Mouse (Mus musculus) limb, embryonic 14.5 days (tissue): ENCODE measurements around the gene Abhd11. TPM values are rescaled to one million over a fixed set of nuclear protein-coding genes. Genes with fewer than 3 reads are reported as not detected.

ENCODE experiments used
- ATAC-seq: fragments of 200-750 bp; cut with Nextera tagmentation; 2 replicates; pipeline ENCODE4 v1.8.0; 2017; ENCODE audit warnings: low read depth, moderate number of reproducible peaks, moderate TSS enrichment; ENCODE audit not compliant: low FRiP score
- DNase-seq: peaks from one replicate; pipeline ENCODE4 v3.0.0-alpha.2; 2015; ENCODE audit warnings: low spot score
- H3K27ac ChIP-seq: fragments of 300-500 bp; sonication (generic); replicated peaks from 2 replicates; pipeline ENCODE4 v1.5.1; 2014; ENCODE audit warnings: low read depth, mild to moderate bottlenecking, low read length, moderate library complexity, mixed read lengths
- H3K27me3 ChIP-seq: fragments of 300-500 bp; sonication (generic); 2 replicates; pipeline ENCODE4 v1.6.1; 2014; ENCODE audit warnings: low read length, mixed read lengths; ENCODE audit not compliant: control insufficient read depth, insufficient read depth
- H3K36me3 ChIP-seq: fragments of 300-500 bp; sonication (generic); 2 replicates; pipeline ENCODE4 v1.6.1; 2014; ENCODE audit warnings: mild to moderate bottlenecking, low read length, moderate library complexity, mixed read lengths; ENCODE audit not compliant: control insufficient read depth, insufficient read depth
- H3K4me1 ChIP-seq: fragments of 300-500 bp; sonication (generic); 2 replicates; pipeline ENCODE4 v1.6.1; 2014; ENCODE audit warnings: antibody characterized with exemption, low read length, mixed read lengths; ENCODE audit not compliant: control insufficient read depth, insufficient read depth
- H3K4me2 ChIP-seq: fragments of 300-500 bp; sonication (generic); replicated peaks from 2 replicates; pipeline ENCODE4 v1.6.1; 2014; ENCODE audit warnings: low read depth, mild to moderate bottlenecking, low read length, moderate library complexity; ENCODE audit not compliant: severe bottlenecking
- H3K4me3 ChIP-seq: fragments of 300-500 bp; sonication (generic); replicated peaks from 2 replicates; pipeline ENCODE4 v1.5.1; 2014; ENCODE audit warnings: low read length
- H3K9ac ChIP-seq: fragments of 300-500 bp; sonication (generic); 2 replicates; pipeline ENCODE4 v1.6.1; 2014; ENCODE audit warnings: mild to moderate bottlenecking, low read depth, low read length, moderate library complexity; ENCODE audit not compliant: severe bottlenecking
- H3K9me3 ChIP-seq: fragments of 300-500 bp; sonication (generic); 2 replicates; pipeline ENCODE4 v1.6.1; 2016; ENCODE audit warnings: low read length; ENCODE audit not compliant: control insufficient read depth
- POLR2A ChIP-seq: fragments of 200-500 bp; IDR thresholded peaks from 2 replicates; pipeline ENCODE4 v1.8.0; 2012; ENCODE audit warnings: inconsistent platforms, mild to moderate bottlenecking, moderate library complexity, borderline replicate concordance; ENCODE audit not compliant: insufficient read depth, insufficient read length; ENCODE audit errors: extremely low read depth
- WGBS: fragments of 180-500 bp; shearing (Covaris S2); extraction: QIAGEN DNeasy Blood & Tissue Kit; methylation state at CpG from one replicate; pipeline ENCODE4 v1.1.7; 2014; 5-methylcytosine and 5-hydroxymethylcytosine counted together
- polyA plus RNA-seq, 2 experiments: library from polyadenylated mRNA; depleted of rRNA in 1 of 2; stranded (reverse) in 1 of 2; unstranded in 1 of 2; fragments of >200 nt; fragmentation: Nextera tagmentation in 1 of 2; extraction: Ambion mirVana in 1 of 2; gene quantifications; 2 replicates each; pipeline versions ENCODE4 v1.2.1 to v1.2.3; 2012 to 2014

The Abhd11 gene
- polyA plus RNA-seq, 2 experiments, result 67.4 to 83.2 TPM

DNA sequence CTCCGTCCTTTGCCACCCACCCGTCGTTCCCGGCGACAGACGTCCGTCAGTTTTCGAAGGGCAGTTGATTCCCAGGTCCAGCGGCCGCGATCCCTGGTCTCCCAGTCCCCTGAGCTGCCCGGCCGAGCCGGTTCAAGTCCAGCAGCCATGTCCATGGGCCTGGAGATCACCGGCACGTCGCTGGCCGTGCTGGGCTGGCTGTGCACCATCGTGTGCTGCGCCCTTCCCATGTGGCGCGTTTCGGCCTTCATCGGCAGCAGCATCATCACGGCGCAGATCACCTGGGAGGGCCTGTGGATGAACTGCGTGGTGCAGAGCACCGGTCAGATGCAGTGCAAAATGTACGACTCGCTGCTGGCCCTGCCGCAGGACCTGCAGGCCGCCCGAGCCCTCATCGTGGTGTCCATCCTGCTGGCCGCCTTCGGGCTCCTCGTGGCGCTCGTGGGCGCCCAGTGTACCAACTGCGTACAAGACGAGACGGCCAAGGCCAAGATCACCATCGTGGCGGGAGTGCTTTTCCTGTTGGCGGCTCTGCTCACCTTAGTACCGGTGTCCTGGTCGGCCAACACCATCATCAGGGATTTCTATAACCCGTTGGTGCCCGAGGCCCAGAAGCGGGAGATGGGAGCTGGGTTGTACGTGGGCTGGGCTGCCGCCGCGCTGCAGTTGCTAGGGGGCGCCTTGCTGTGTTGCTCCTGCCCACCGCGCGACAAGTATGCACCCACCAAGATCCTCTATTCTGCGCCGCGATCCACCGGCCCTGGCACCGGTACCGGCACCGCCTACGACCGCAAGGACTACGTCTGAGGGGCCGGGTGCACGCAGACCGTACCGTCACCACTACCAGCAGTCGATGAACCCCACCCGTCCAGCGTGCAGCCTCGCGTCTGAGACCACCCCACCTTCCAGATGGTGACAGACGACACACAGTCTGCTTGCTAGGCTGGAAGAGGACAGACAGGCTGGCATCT lies 22.4 kb upstream of the Abhd11 start:
- peaks cover 37% of the 10 kb centered on the region for H3K27me3 ChIP-seq
- no peaks in the 10 kb centered on the region for H3K36me3 ChIP-seq
- WGBS, result 3% methylated on average over 73 of the region's 79 CpGs
- ATAC-seq, result no peak
- no peak overlapping the region for H3K9ac ChIP-seq
- no peak for DNase-seq
- no peaks in the 10 kb centered on the region for H3K9me3 ChIP-seq
- peak overlapping the region; percentile 42 for H3K4me2 ChIP-seq
- H3K4me1 ChIP-seq, result peaks cover 14% of the 10 kb centered on the region
- no peak overlapping the region for H3K27ac ChIP-seq
- TF ChIP-seq POLR2A, result no peak
- H3K4me3 ChIP-seq, result peak overlapping the region; percentile 27

DNA sequence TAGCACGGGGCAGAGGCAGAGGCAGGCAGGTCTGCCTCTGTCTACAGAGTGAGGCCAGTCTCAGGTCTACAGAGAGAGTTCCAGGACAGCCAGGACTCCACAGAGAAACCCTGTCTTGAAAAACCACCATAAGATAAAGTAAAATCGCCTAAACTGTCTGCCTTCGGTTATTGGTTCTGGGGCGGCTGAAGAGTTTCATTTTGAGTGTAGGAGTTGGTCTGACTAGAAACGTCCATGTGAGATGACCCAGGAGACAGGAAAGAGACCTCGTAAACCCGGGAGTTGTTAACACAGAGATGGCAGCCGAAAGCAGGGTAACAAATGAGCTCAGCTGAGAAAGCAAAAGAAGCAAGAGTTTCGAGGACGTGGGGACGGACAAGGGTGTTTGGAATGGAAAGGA lies 19.8 kb upstream of the Abhd11 start:
- no peak for TF ChIP-seq POLR2A
- no peak overlapping the region for H3K4me3 ChIP-seq
- H3K27ac ChIP-seq, result no peak overlapping the region
- 49% methylated on average over 11 of the region's 11 CpGs for WGBS
- H3K9ac ChIP-seq, result no peak overlapping the region
- no peaks in the 10 kb centered on the region for H3K9me3 ChIP-seq
- peaks cover 14% of the 10 kb centered on the region for H3K4me1 ChIP-seq
- DNase-seq (no peak), ATAC-seq (no peak)
- no peak overlapping the region for H3K4me2 ChIP-seq
- H3K36me3 ChIP-seq, result no peaks in the 10 kb centered on the region
- peaks cover 37% of the 10 kb centered on the region for H3K27me3 ChIP-seq

DNA sequence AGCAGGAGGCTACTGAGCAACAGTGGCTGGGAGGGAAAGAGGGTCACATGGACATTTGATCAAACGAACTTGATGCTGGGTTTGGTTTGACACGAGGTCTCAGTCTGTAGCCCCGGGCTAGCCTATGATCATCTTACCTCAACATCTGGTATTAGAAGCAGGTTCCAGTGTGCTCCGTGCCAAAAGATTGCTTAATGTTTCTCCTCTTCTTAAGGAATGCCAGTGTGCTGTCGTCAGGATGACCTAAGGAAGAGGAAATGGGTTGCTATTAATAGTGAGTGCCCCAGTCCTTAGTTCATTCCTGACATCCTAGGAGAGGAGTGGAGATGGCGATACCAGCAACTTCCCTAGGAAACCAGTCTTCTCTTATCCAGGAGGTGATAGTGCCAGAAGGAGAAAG lies 19.2 kb upstream of the Abhd11 start:
- H3K9me3 ChIP-seq, result no peaks in the 10 kb centered on the region
- no peaks in the 10 kb centered on the region for H3K36me3 ChIP-seq
- no peak overlapping the region for H3K27ac ChIP-seq
- H3K4me2 ChIP-seq, result no peak overlapping the region
- DNase-seq, result no peak
- H3K9ac ChIP-seq, result no peak overlapping the region
- H3K4me3 ChIP-seq, result no peak overlapping the region
- WGBS, result 42% methylated on average over 6 of the region's 6 CpGs
- ATAC-seq, result no peak
- peaks cover 14% of the 10 kb centered on the region for H3K4me1 ChIP-seq
- peaks cover 34% of the 10 kb centered on the region for H3K27me3 ChIP-seq
- no peak for TF ChIP-seq POLR2A

DNA sequence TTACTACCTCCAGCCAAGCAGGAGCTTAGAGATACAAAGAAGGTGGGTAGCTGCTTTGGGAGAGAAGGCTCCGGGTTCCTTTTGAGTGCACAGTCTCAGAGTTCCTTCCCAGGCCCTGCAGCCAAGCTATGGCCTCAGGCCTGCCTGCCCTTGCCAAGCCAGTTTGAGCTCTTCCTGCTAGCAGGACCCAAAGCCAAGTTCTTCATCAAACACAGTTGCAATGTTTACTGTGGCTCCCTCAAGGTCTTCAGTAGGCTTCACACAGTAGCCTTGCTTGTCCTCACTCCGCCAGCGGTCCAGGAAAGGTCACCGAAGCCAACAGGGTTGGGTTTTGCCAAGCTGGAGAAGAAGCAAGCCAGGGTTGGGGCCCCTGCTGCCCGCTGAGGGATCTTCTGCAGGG lies 16.4 kb upstream of the Abhd11 start:
- peaks cover under 1% of the 10 kb centered on the region; the same call in 1 of the 2 replicates for H3K4me1 ChIP-seq
- H3K27ac ChIP-seq, result no peak overlapping the region
- no peak overlapping the region for H3K9ac ChIP-seq
- DNase-seq, result no peak
- 77% methylated on average over 5 of the region's 5 CpGs for WGBS
- H3K4me3 ChIP-seq, result no peak overlapping the region
- no peaks in the 10 kb centered on the region for H3K36me3 ChIP-seq
- no peak for ATAC-seq
- peaks cover 6% of the 10 kb centered on the region for H3K27me3 ChIP-seq
- H3K9me3 ChIP-seq, result no peaks in the 10 kb centered on the region
- no peak for TF ChIP-seq POLR2A
- H3K4me2 ChIP-seq, result no peak overlapping the region

DNA sequence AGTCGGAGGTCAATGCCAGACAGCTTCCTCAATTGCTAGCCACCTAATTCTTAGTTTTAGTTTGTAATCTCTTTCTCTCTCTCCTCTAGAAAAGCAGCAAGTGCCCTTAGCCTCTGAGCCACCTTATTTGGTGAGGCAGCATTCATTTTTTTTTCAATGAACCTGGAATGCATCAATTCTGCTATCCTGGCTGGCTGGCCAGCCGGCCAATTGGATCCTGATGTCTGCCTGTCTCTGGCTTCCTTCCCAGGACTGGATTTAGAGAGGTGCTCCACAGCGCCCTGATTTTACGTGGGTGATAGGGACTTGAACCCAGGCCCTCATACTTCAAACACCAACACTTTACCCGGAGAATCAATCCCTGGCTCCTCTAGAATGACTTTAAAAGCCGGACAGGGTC lies 10.6 kb upstream of the Abhd11 start:
- H3K27ac ChIP-seq, result 0 out of 2 replicates have a peak overlapping the region, but pooled peaks have one; percentile 43
- no peaks in the 10 kb centered on the region for H3K27me3 ChIP-seq
- H3K4me3 ChIP-seq, result no peak overlapping the region
- no peak overlapping the region for H3K9ac ChIP-seq
- 54% methylated on average over 6 of the region's 6 CpGs for WGBS
- H3K4me2 ChIP-seq, result no peak overlapping the region
- TF ChIP-seq POLR2A, result no peak
- no peaks in the 10 kb centered on the region for H3K9me3 ChIP-seq
- DNase-seq (peak; percentile 67), ATAC-seq (no peak; the same call in 1 of the 2 replicates)
- peaks cover 20% of the 10 kb centered on the region for H3K4me1 ChIP-seq
- no peaks in the 10 kb centered on the region for H3K36me3 ChIP-seq
